Mouse (Mus musculus): Measurements from ENCODE around the gene Cep97. TPM values are rescaled to one million over a fixed set of nuclear protein-coding genes. Genes with fewer than 3 reads are reported as not detected.

Cep97 gene
- polyA plus RNA-seq, 1 experiment from 2014 or later, result 16.3 TPM

DNA sequence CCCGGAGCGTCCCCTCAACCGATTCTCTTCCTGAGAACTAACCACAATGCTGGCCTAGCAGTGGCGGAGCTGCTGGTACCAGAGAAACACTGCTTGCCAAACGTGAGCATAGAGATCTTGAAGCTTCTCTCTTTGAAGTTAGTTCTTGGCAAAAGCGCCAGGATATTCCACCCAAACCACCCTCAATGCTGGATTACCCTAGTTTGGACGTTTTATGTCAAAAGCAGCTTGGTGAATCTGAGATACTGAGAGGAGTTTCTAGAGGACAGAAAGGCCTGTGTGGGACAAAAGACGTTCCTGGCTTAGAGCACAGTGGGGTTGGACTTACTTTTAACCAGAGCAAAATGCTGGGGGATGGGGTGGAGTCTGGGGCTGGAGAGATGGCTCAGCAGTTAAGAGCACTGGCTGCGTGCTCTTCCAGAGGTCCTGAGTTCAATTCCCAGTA lies 39.0 kb downstream of the Cep97 start:
- Histone ChIP-seq H3K36me3 (no peaks in the 10 kb centered on the region), H3K9me3 (no peaks in the 10 kb centered on the region), H3K27ac (peak overlapping the region; percentile 33), H3K27me3 (no peaks in the 10 kb centered on the region), H3K4me2 (replicated peaks) (peak overlapping the region; percentile 83), H3K9ac (peak overlapping the region; percentile 64), H3K4me1 (peaks cover 3% of the 10 kb centered on the region; the same call in 1 of the 2 replicates), H3K4me3 (peak overlapping the region; percentile 58)
- 4% methylated on average over 9 of the region's 9 CpGs for WGBS
- no peak; the same call in 1 of the 2 replicates for ATAC-seq (ENCODE audit: insufficient number of reproducible peaks, insufficient read depth, low FRiP score, low TSS enrichment)

DNA sequence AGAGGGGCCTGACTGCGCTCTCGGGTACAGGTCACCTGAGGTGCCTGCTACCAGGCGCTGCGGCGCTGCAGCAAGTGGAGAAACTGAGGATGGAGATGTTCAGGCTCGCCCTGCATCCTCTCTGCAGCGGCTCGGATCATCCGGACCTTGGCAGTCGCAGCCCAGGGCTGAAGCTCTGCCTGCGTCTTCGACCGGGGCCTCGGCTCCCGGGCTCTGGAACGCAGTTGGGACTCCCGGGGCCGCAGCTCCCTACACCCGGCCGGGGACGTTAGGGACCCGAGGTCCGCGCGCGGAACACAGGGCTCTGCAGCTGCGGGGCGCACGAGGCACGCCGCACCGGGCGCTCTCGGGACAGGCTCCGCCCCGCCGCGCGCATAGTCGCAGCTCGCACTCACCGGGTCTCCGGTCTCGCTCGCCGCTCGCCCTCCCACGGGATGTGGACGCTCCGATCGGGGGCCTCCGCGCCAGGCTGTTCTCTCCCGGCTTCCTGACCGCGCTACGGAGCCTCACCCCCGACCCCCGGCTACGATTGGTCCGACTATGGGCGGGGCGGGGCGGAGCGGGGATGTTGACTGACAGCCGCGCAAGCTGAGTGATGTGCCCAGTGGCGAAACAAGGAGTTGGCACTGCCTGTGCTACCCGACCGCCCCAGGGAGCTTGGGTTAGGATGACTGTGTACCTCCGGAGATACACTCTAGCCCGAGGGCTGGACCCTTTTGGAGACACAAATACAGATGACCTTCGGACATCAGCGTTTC lies 39.6 kb downstream of the Cep97 start, which contains the start of gene Nxpe3:
Gene Nxpe3, minus strand, starts transcription at position 393 of the 758 bp plus-strand sequence.
- peak within 1 kb of the TSS; percentile 83 for H3K4me2 ChIP-seq (replicated peaks)
- ATAC-seq (ENCODE audit: insufficient number of reproducible peaks, insufficient read depth, low FRiP score, low TSS enrichment), result peak; percentile 94

DNA sequence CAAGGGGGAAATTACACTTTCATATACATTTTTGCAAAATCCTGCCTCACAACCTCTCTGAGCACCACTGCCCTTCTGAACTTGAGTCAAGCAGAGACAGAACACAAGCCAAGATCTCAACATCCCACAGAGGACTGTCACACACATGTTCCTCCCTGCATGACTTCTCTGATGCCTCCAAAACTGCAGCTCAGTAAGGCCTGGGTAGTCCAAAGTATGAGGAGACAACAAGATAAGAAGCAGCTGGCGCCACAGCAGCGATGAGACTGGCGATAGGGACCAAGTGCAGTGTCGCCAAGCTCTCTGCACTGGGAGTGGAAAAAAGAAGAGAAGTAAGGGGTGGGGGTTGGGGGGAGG lies 40.1 kb downstream of the Cep97 start:
- ATAC-seq (ENCODE audit: insufficient number of reproducible peaks, insufficient read depth, low FRiP score, low TSS enrichment), result no peak

More for the DNA sequence above, 39.6 kb downstream of the Cep97 start, which contains the start of gene Nxpe3:
- peaks cover 3% of the 10 kb centered on the region; the same call in 1 of the 2 replicates for H3K4me1 ChIP-seq
- under 1% methylated on average over 74 of the region's 74 CpGs for WGBS
- H3K27me3 ChIP-seq, result no peaks in the 10 kb centered on the region
- peaks cover 3% of the 10 kb centered on the region; the same call in 1 of the 2 replicates for H3K36me3 ChIP-seq
- H3K4me3 ChIP-seq, result peak within 1 kb of the TSS; percentile 58
- no peaks in the 10 kb centered on the region for H3K9me3 ChIP-seq
- H3K27ac ChIP-seq, result peak within 1 kb of the TSS; percentile 36
- peak within 1 kb of the TSS; percentile 64 for H3K9ac ChIP-seq

GRCm38 (mm10) chr16:55893410-55894107 lies 41.1 kb downstream of the Cep97 start:
- no peaks in the 10 kb centered on the region for H3K9me3 ChIP-seq
- H3K4me2 ChIP-seq (replicated peaks), result peak overlapping the region; percentile 83; the same call in 1 of the 2 replicates
- no peak overlapping the region for H3K9ac ChIP-seq
- H3K27me3 ChIP-seq, result no peaks in the 10 kb centered on the region
- H3K4me1 ChIP-seq, result peaks cover 3% of the 10 kb centered on the region; the same call in 1 of the 2 replicates
- H3K27ac ChIP-seq, result no peak overlapping the region
- peaks cover 5% of the 10 kb centered on the region; the same call in 1 of the 2 replicates for H3K36me3 ChIP-seq
- no peak overlapping the region for H3K4me3 ChIP-seq
- 83% methylated on average over 8 of the region's 8 CpGs for WGBS
- no peak for ATAC-seq (ENCODE audit: insufficient number of reproducible peaks, insufficient read depth, low FRiP score, low TSS enrichment)

More for the DNA sequence above, 40.1 kb downstream of the Cep97 start:
- Histone ChIP-seq H3K36me3 (peaks cover 3% of the 10 kb centered on the region; the same call in 1 of the 2 replicates), H3K4me2 (replicated peaks) (peak overlapping the region; percentile 83), H3K27ac (peak overlapping the region; percentile 36; the same call in 1 of the 2 replicates), H3K4me1 (peaks cover 3% of the 10 kb centered on the region; the same call in 1 of the 2 replicates), H3K4me3 (peak overlapping the region; percentile 58), H3K27me3 (no peaks in the 10 kb centered on the region), H3K9me3 (no peaks in the 10 kb centered on the region), H3K9ac (peak overlapping the region; percentile 64)
- WGBS, result 1% methylated on average over 4 of the region's 4 CpGs

DNA sequence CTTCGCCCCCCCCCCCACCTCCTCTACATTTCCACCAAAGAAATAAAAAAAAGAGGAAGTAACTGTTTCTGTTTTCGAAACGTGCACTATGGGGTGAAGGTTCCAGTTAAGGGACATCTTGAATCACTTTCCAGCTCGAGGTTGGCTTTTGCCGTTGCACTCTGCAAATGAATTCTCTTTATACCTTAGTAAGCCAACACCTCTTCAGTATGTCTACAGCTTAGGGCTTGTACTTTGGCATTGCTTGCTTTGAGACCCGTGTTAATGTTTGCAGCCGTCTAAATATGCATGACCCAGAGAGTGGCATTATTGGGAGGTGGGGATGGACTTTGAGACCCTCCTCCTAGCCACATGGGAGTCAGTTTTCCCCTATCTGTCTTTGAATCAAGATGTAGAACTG lies 42.2 kb downstream of the Cep97 start:
- Histone ChIP-seq H3K36me3 (peaks cover 8% of the 10 kb centered on the region; the same call in 1 of the 2 replicates), H3K9ac (no peak overlapping the region), H3K9me3 (no peaks in the 10 kb centered on the region), H3K27ac (no peak overlapping the region), H3K4me1 (peaks cover 3% of the 10 kb centered on the region; the same call in 1 of the 2 replicates), H3K4me3 (no peak overlapping the region), H3K4me2 (replicated peaks) (no peak overlapping the region), H3K27me3 (no peaks in the 10 kb centered on the region)
- 34% methylated on average over 6 of the region's 7 CpGs for WGBS
- no peak for ATAC-seq (ENCODE audit: insufficient number of reproducible peaks, insufficient read depth, low FRiP score, low TSS enrichment)

GRCm38 (mm10) chr16:55891346-55891745 lies 43.3 kb downstream of the Cep97 start:
- H3K4me1 ChIP-seq, result peaks cover 3% of the 10 kb centered on the region; the same call in 1 of the 2 replicates

GRCm38 (mm10) chr16:55890346-55891136 lies 44.1 kb downstream of the Cep97 start:
- Histone ChIP-seq H3K27me3 (no peaks in the 10 kb centered on the region), H3K4me1 (peaks cover 3% of the 10 kb centered on the region; the same call in 1 of the 2 replicates), H3K9ac (no peak overlapping the region), H3K9me3 (no peaks in the 10 kb centered on the region), H3K4me2 (replicated peaks) (no peak overlapping the region), H3K4me3 (no peak overlapping the region), H3K27ac (no peak overlapping the region), H3K36me3 (peaks cover 8% of the 10 kb centered on the region; the same call in 1 of the 2 replicates)
- 85% methylated on average over 19 of the region's 19 CpGs for WGBS
- no peak for ATAC-seq (ENCODE audit: insufficient number of reproducible peaks, insufficient read depth, low FRiP score, low TSS enrichment)

More at GRCm38 (mm10) chr16:55891346-55891745, 43.3 kb downstream of the Cep97 start:
- Histone ChIP-seq H3K4me2 (replicated peaks) (no peak overlapping the region), H3K9ac (no peak overlapping the region), H3K27ac (no peak overlapping the region), H3K9me3 (no peaks in the 10 kb centered on the region), H3K36me3 (peaks cover 8% of the 10 kb centered on the region; the same call in 1 of the 2 replicates), H3K4me3 (no peak overlapping the region), H3K27me3 (no peaks in the 10 kb centered on the region)
- WGBS, result 88% methylated on average over 7 of the region's 7 CpGs
- ATAC-seq (ENCODE audit: insufficient number of reproducible peaks, insufficient read depth, low FRiP score, low TSS enrichment), result no peak

DNA sequence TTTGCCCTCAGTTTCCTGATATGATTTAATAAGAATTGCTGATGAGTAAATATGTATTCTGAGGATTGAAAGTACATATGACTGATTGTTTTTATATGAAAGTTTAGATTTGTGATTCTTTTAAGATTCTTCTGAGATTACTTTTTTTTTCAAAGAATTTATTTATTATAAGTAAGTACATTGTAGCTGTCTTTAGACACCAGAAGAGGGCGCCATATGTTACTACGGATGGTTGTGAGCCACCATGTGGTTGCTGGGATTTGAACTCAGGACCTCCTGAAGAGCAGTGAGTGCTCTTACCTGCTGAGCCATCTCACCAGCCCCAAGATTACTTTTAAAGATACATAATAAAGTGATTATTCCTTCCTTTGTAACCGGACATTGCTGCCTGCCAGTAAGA lies 45.2 kb downstream of the Cep97 start:
- Histone ChIP-seq H3K27ac (no peak overlapping the region), H3K9ac (no peak overlapping the region), H3K9me3 (no peaks in the 10 kb centered on the region), H3K4me1 (peaks cover 3% of the 10 kb centered on the region; the same call in 1 of the 2 replicates), H3K4me3 (no peak overlapping the region), H3K4me2 (replicated peaks) (no peak overlapping the region), H3K27me3 (no peaks in the 10 kb centered on the region), H3K36me3 (peaks cover 8% of the 10 kb centered on the region; the same call in 1 of the 2 replicates)
- ATAC-seq (ENCODE audit: insufficient number of reproducible peaks, insufficient read depth, low FRiP score, low TSS enrichment), result no peak
- 94% methylated on average over 3 of the region's 3 CpGs for WGBS

- H3K9ac ChIP-seq, result no peak overlapping the region
- H3K4me1 ChIP-seq, result no peaks in the 10 kb centered on the region
- H3K4me2 ChIP-seq (replicated peaks), result no peak overlapping the region
- no peak overlapping the region for H3K4me3 ChIP-seq
- no peaks in the 10 kb centered on the region for H3K27me3 ChIP-seq
- H3K9me3 ChIP-seq, result no peaks in the 10 kb centered on the region
- no peak overlapping the region for H3K27ac ChIP-seq
- WGBS, result 88% methylated on average over 3 of the region's 3 CpGs
- peaks cover 8% of the 10 kb centered on the region; the same call in 1 of the 2 replicates for H3K36me3 ChIP-seq
- ATAC-seq (ENCODE audit: insufficient number of reproducible peaks, insufficient read depth, low FRiP score, low TSS enrichment), result no peak
Measured at GRCm38 (mm10) chr16:55888584-55888960, 46.1 kb downstream of the Cep97 start.

DNA sequence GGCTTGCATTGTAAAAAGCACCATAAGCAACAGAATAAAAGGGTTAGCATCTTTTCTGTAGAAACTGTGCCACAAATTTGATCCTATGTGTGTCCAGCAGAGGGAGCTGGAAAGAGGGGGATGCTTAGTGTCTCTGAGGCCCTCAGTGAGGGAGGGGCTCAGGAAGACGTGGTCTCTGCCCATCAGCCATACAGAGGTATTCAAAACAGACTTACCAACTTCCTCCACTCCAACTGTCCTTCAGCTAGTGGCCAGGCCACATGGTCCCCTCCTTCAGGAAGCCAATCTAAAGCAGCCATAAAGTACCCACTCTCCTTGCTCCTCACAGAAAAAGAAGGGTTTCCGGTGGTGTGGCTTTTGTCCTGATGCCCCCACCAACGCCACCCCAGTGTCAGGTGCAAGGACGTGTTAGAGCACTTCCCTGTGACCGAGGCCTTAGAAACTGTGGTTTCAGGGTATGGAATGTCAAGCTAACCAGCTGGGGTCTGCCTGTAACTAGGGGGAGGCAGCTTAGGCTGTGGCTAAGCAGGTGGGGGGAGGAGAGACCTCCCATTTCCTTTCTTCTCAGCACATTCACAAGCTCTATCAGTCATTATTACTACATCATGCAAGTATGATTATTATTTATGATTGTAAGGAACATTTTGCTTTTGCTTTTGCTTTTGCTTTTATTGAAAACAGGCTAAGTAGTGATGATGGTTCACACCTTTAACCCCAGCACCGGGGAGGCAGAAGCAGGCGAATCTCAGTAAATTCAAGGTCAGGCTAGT lies 46.7 kb downstream of the Cep97 start:
- Histone ChIP-seq H3K27me3 (no peaks in the 10 kb centered on the region), H3K4me3 (no peak overlapping the region), H3K9me3 (no peaks in the 10 kb centered on the region), H3K36me3 (peaks cover 8% of the 10 kb centered on the region; the same call in 1 of the 2 replicates), H3K4me1 (no peaks in the 10 kb centered on the region), H3K27ac (no peak overlapping the region), H3K4me2 (replicated peaks) (no peak overlapping the region), H3K9ac (no peak overlapping the region)
- 61% methylated on average over 7 of the region's 7 CpGs for WGBS
- ATAC-seq (ENCODE audit: insufficient number of reproducible peaks, insufficient read depth, low FRiP score, low TSS enrichment), result no peak

Measured in embryonic facial prominence, embryonic 12.5 days (tissue).